Mouse (Mus musculus) kidney, embryonic 16.5 days (tissue): ENCODE results near the gene Tmed10. TPM values are rescaled to one million over a fixed set of nuclear protein-coding genes. Genes with fewer than 3 reads are reported as not detected.
A peak's percentile ranks its signal among the peaks of the same experiment; 100 is the strongest.

Experiments used
- ATAC-seq: fragments of 200-750 bp; cut with Nextera tagmentation; 2 replicates; pipeline ENCODE4 v1.8.0; 2017; ENCODE audit warnings: moderate TSS enrichment; ENCODE audit not compliant: low FRiP score, low TSS enrichment
- H3K27ac ChIP-seq: fragments of 300-500 bp; sonication (generic); 2 replicates; pipeline ENCODE4 v1.5.1; 2014; ENCODE audit warnings: low read length
- H3K27me3 ChIP-seq: fragments of 300-500 bp; sonication (generic); 2 replicates; pipeline ENCODE4 v1.6.1; 2014; ENCODE audit warnings: low read length, control low read depth, mixed read lengths; ENCODE audit not compliant: insufficient read depth
- H3K36me3 ChIP-seq: fragments of 300-500 bp; sonication (generic); 2 replicates; pipeline ENCODE4 v1.6.1; 2014; ENCODE audit warnings: low read length, control low read depth, mixed read lengths; ENCODE audit not compliant: insufficient read depth
- H3K4me1 ChIP-seq: fragments of 300-500 bp; sonication (generic); 2 replicates; pipeline ENCODE4 v1.6.1; 2014; ENCODE audit warnings: low read length, control low read depth, mixed read lengths; ENCODE audit not compliant: insufficient read depth
- H3K4me2 ChIP-seq: fragments of 300-500 bp; sonication (generic); replicated peaks from 2 replicates; pipeline ENCODE4 v1.6.1; 2014; ENCODE audit warnings: low read depth, low read length
- H3K4me3 ChIP-seq: fragments of 300-500 bp; sonication (generic); 2 replicates; pipeline ENCODE4 v1.5.1; 2014; ENCODE audit warnings: mild to moderate bottlenecking, low read length
- H3K9ac ChIP-seq: fragments of 300-500 bp; sonication (generic); replicated peaks from 2 replicates; pipeline ENCODE4 v1.6.1; 2014; ENCODE audit warnings: low read length
- H3K9me3 ChIP-seq: fragments of 300-500 bp; sonication (generic); 2 replicates; pipeline ENCODE4 v1.6.1; 2016; ENCODE audit warnings: low read length, control low read depth
- WGBS: fragments of 180-500 bp; shearing (Covaris S2); extraction: QIAGEN DNeasy Blood & Tissue Kit; methylation state at CpG from one replicate; pipeline ENCODE4 v1.1.7; 2014; 5-methylcytosine and 5-hydroxymethylcytosine counted together
- polyA plus RNA-seq: library from polyadenylated mRNA; unstranded; fragments of >200 nt; fragmentation: Nextera tagmentation; extraction: Ambion mirVana; gene quantifications from 2 replicates; pipeline ENCODE4 v1.2.1, GENCODE M21; 2015

Tmed10 gene
- polyA plus RNA-seq, 1 experiment from 2014 or later: 350 TPM

DNA sequence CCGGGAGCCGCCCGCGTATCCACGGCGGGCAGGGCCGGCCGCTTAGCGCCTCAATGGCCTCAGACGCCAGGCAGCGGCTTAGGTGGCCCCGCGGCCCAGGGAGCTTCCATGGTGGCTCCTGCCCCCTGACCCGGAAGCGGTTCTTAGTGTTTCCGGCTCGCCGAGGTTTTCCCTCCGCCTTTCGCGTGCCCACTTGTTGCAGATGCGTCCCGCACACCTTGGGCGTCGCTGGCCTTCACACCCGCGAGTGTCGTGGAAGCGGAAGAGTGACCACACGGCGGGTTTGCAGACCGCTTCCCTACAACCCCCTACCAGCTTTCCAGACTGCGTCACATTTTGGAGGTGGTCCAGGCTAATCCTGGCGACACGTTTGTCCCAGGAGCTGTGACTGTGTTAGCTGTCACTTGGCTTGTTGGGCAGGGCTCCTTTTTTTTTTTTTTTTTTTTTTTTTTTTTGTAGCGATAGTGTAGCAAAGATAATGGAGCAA, 35.4 kb downstream of the Tmed10 start, which contains the start of gene Nek9:
Gene Nek9 (minus strand): TSS at position 120 of the 487 bp plus-strand sequence.
- Histone ChIP-seq H3K4me2 (peak within 1 kb of the TSS; percentile 77), H3K4me3 (peak within 1 kb of the TSS; percentile 99), H3K27ac (peak within 1 kb of the TSS; percentile 91), H3K36me3 (peaks cover 20% of the 10 kb centered on the region), H3K27me3 (no peaks in the 10 kb centered on the region), H3K9me3 (no peaks in the 10 kb centered on the region), H3K4me1 (peaks cover 16% of the 10 kb centered on the region), H3K9ac (peak within 1 kb of the TSS; percentile 98)
- under 1% methylated on average over 36 of the region's 36 CpGs for whole genome bisulfite sequencing
- ATAC-seq: peak; percentile 91

DNA sequence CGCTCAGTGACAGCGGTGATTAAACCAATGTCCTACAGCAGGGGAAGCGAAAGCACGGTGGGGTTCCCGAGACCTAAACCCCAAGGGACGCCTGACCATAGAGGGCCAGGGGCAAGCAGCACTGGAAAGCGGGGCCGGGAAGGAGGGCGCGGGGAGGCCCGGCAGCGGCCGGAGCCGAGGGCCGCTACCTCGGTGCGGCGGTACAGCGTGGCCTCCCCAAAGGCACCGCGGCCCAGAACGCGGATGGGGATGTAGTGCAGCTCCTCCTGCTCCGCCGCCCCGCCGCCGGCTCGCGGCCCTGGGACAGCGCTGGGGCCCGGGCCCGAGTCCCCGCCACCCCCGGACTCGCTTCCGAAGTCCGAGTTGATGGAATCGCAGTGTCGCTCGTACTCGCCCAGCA, 35.8 kb downstream of the Tmed10 start:
- H3K4me3 ChIP-seq: peak overlapping the region; percentile 99
- H3K9me3 ChIP-seq: no peaks in the 10 kb centered on the region
- peak overlapping the region; percentile 77 for H3K4me2 ChIP-seq
- peak overlapping the region; percentile 98 for H3K9ac ChIP-seq
- H3K27me3 ChIP-seq: no peaks in the 10 kb centered on the region
- WGBS: under 1% methylated on average over 42 of the region's 42 CpGs
- ATAC-seq: peak; percentile 83
- H3K36me3 ChIP-seq: peaks cover 23% of the 10 kb centered on the region
- peak overlapping the region; percentile 91 for H3K27ac ChIP-seq
- peaks cover 16% of the 10 kb centered on the region for H3K4me1 ChIP-seq

- Histone ChIP-seq H3K9ac (no peak overlapping the region), H3K9me3 (no peaks in the 10 kb centered on the region), H3K4me2 (peak overlapping the region; percentile 77), H3K27ac (no peak overlapping the region), H3K4me3 (peak overlapping the region; percentile 99; the same call in 1 of the 2 replicates), H3K4me1 (peaks cover 16% of the 10 kb centered on the region), H3K27me3 (no peaks in the 10 kb centered on the region), H3K36me3 (peaks cover 26% of the 10 kb centered on the region)
- no peak for ATAC-seq
- WGBS: 87% methylated on average over 6 of the region's 6 CpGs
These were observed 36.9 kb downstream of the Tmed10 start for GRCm38 (mm10) chr12:85337567-85338311.

GRCm38 (mm10) chr12:85330153-85330552, 44.5 kb downstream of the Tmed10 start:
- ATAC-seq: no peak
- Histone ChIP-seq H3K9me3 (no peaks in the 10 kb centered on the region), H3K36me3 (peaks cover 59% of the 10 kb centered on the region), H3K4me2 (no peak overlapping the region), H3K9ac (no peak overlapping the region), H3K27me3 (no peaks in the 10 kb centered on the region), H3K4me3 (no peak overlapping the region), H3K27ac (no peak overlapping the region), H3K4me1 (no peaks in the 10 kb centered on the region)
- whole genome bisulfite sequencing: 88% methylated on average over 7 of the region's 7 CpGs

DNA sequence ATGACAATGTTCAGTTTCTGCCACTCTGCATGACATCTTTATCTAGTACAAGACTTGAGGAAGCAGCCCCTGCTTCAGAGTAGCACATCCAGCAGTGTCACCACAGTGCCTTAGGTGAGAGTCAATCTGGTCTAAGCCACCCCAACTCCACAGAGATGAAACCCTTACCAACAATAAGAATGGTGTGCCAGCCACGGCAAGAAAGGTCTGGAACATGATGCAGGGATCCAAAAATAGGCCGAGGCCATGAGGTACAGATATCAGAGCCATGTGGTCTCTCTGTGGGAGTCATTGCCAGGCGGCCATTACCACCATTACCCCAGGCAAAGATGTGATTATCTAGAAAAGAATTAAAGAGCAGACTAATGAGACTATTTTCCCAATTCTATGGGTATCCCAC, 66.0 kb downstream of the Tmed10 start:
- Histone ChIP-seq H3K9me3 (no peaks in the 10 kb centered on the region), H3K4me3 (no peak overlapping the region), H3K27ac (no peak overlapping the region), H3K36me3 (peaks cover 89% of the 10 kb centered on the region), H3K9ac (no peak overlapping the region), H3K4me1 (no peaks in the 10 kb centered on the region; the same call in 1 of the 2 replicates), H3K27me3 (no peaks in the 10 kb centered on the region), H3K4me2 (no peak overlapping the region)
- ATAC-seq: no peak
- WGBS: 89% methylated on average over 3 of the region's 3 CpGs

DNA sequence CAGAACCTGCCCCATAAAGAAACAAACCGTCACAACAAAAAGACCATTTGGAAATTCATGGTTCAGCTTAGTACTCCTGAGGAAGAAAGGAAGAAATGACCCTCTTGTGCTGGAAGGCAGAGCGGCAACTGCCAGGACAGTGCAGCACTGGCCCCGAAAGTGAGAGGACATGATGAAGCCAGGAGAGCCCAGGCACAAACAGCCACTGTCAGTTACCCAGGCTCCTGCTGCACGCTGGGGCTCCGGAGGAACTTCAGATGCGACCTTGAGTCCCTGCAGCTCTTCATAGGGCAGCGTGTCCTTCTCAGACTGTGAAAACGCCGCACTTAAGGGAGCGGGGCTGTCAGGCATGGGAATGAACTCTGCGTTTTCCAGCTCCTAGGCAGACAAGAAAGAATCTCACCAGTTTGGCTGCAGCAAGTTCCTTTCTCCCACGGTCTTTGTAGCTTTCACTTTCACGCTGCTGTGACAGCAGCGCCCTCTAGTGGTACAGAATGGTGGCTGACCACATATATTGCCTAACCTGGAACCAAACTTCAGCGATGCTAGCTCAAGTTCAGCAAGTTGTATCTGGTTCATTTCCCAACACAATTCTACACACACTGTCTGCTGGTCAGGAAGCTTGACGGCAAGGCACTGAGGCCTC, 69.3 kb downstream of the Tmed10 start:
- Histone ChIP-seq H3K4me1 (no peaks in the 10 kb centered on the region; the same call in 1 of the 2 replicates), H3K27me3 (no peaks in the 10 kb centered on the region), H3K4me2 (no peak overlapping the region), H3K36me3 (peaks cover 89% of the 10 kb centered on the region), H3K4me3 (no peak overlapping the region), H3K9me3 (no peaks in the 10 kb centered on the region), H3K9ac (peak overlapping the region; percentile 3; the same call in 1 of the 2 replicates), H3K27ac (peak overlapping the region; percentile 4; the same call in 1 of the 2 replicates)
- ATAC-seq: peak; percentile 52
- WGBS: 36% methylated on average over 16 of the region's 16 CpGs

- Histone ChIP-seq H3K27ac (no peak overlapping the region), H3K4me3 (no peak overlapping the region), H3K27me3 (no peaks in the 10 kb centered on the region), H3K9ac (no peak overlapping the region), H3K4me1 (no peaks in the 10 kb centered on the region; the same call in 1 of the 2 replicates), H3K36me3 (peaks cover 83% of the 10 kb centered on the region), H3K9me3 (no peaks in the 10 kb centered on the region), H3K4me2 (no peak overlapping the region)
- 58% methylated on average over 4 of the region's 4 CpGs for WGBS
- ATAC-seq: no peak
These were observed 69.9 kb downstream of the Tmed10 start for GRCm38 (mm10) chr12:85304725-85305124.

DNA sequence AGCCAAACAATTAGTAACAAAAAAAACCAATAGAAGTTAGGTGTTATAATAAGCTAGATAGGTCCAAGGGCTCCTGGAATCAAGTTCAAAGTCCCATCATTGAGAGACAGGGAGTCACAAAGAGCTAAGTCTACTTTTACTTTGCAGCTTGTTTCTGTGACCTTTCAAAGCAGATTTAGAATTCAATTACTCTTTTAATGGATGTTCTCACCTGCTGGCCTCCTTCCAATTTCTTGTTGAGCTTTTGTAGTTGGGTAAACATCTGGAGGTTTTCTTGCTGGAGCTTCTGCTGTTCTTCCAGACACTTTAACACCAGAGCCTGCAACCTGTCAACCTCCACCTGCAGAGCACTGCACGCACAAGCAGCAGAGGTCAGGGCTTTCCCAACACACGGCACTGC, 71.4 kb downstream of the Tmed10 start:
- WGBS: 46% methylated on average over 2 of the region's 2 CpGs
- Histone ChIP-seq H3K27ac (no peak overlapping the region), H3K4me2 (no peak overlapping the region), H3K36me3 (peaks cover 70% of the 10 kb centered on the region), H3K4me1 (peaks cover 11% of the 10 kb centered on the region), H3K9me3 (no peaks in the 10 kb centered on the region), H3K9ac (no peak overlapping the region), H3K27me3 (no peaks in the 10 kb centered on the region), H3K4me3 (no peak overlapping the region)
- no peak for ATAC-seq

DNA sequence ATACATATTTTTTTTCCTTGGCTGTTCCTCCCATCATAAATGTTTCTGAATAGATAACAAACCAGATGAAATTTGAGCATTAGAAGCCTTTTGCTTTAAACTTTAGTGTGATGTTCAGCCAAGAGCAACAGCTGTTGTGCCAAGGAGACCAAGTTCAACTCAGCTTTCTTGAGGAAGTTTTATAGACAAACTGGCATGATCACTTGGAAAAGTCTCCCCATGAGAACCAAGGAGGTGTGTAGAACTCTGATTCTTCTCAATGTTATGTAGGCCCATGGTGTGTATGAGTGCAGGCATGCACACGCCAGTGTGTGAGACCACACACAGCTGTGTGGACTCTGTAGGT, 75.8 kb downstream of the Tmed10 start:
- WGBS: 58% methylated on average over 1 of the region's 1 CpGs
- no peak overlapping the region for H3K4me2 ChIP-seq
- ATAC-seq: 0 out of 2 replicates have a peak, but pooled peaks have one; percentile 46
- H3K27ac ChIP-seq: peak overlapping the region; percentile 16
- peaks cover 14% of the 10 kb centered on the region for H3K9me3 ChIP-seq
- peaks cover 28% of the 10 kb centered on the region for H3K4me1 ChIP-seq
- H3K4me3 ChIP-seq: no peak overlapping the region
- H3K9ac ChIP-seq: no peak overlapping the region
- no peaks in the 10 kb centered on the region for H3K27me3 ChIP-seq
- H3K36me3 ChIP-seq: peaks cover 32% of the 10 kb centered on the region
